Mouse (Mus musculus): ENCODE results near the gene Slc10a6. TPM values are rescaled to one million over a fixed set of nuclear protein-coding genes. Genes with fewer than 3 reads are reported as not detected.

Slc10a6 gene
- polyA plus RNA-seq, 1 experiment = 1.1 TPM

DNA sequence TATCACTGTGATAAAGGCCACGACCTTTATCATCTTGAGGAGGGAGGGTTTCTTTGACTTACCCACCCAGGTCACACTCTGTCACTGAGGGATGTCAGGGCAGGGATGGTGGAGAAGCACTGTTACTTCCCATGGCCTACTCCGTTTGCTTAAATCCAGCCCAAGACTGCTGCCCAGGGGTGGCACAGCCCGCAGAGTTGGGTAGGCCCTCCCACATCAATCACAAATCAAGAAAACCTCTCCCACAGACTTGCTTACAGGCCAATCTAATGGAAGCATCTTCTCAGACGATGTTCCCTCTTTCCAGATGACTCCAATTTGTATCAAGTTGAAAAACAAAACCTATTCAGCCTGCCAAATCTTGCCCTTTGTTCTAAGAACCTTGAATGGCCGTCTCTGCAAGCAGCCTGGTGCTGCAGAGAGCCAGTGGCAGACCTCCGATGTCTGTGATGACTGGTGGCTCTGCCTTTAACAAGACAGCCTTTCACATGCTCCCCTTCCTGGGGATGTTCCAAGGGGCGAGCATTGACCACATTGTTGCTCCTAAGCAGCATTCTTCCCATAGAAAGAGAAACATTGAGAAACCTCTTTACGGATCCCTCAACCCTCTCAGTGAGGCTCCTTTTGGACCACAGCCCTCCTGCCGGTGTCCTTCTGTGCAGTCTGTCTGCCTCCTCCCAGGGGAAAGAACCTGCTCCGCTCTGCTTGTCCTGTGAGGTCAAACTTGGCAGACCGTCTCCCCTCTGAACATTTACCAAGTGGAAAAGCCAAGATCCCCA is 25.9 kb downstream of the Slc10a6 start:
- 78% methylated on average over 11 of the region's 11 CpGs for WGBS
- H3K36me3 ChIP-seq (ENCODE audit: control insufficient read depth, insufficient read depth, low read length) = no peaks in the 10 kb centered on the region
- no peaks in the 10 kb centered on the region for H3K4me1 ChIP-seq (ENCODE audit: control insufficient read depth, insufficient read depth, insufficient read length, low read length)
- H3K27me3 ChIP-seq (ENCODE audit: control insufficient read depth, insufficient read depth, low read length) = no peaks in the 10 kb centered on the region
- H3K4me3 ChIP-seq (ENCODE audit: low read depth, low read length) = no peak overlapping the region
- TF ChIP-seq CTCF (IDR thresholded peaks at IDR 0.05; ENCODE audit: extremely low read depth, insufficient read length, insufficient replicate concordance, low read depth, low read length) = no peak
- TF ChIP-seq POLR2A (IDR thresholded peaks at IDR 0.05; ENCODE audit: low read depth, low read length) = no peak
- no peak overlapping the region for H3K27ac ChIP-seq (ENCODE audit: insufficient read depth, low read depth, low read length)

DNA sequence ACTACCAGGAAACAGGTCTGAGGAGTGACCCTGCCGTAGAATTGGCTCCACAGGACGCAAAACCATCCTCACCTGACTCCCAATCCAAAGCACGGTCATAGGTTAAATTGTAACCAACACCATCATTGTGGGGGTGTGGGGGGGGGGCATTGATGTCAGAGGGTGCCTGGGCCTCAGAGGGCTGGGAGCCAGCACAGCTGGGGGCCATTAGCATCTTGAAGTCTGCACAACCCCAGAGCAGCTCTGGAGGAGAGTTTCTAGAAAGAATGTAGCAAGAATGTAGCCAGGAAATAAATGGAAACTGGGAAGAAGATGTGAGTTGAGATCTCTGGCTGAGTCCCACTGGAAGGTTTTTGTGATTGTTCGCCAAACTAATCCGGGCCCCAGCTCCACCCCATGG is 30.3 kb downstream of the Slc10a6 start:
- Histone ChIP-seq H3K4me3 (ENCODE audit: low read depth, low read length) (no peak overlapping the region), H3K27ac (ENCODE audit: insufficient read depth, low read depth, low read length) (no peak overlapping the region), H3K27me3 (ENCODE audit: control insufficient read depth, insufficient read depth, low read length) (no peaks in the 10 kb centered on the region), H3K36me3 (ENCODE audit: control insufficient read depth, insufficient read depth, low read length) (no peaks in the 10 kb centered on the region), H3K4me1 (ENCODE audit: control insufficient read depth, insufficient read depth, insufficient read length, low read length) (no peaks in the 10 kb centered on the region)
- no peak for TF ChIP-seq CTCF (IDR thresholded peaks at IDR 0.05; ENCODE audit: extremely low read depth, insufficient read length, insufficient replicate concordance, low read depth, low read length)
- TF ChIP-seq POLR2A (IDR thresholded peaks at IDR 0.05; ENCODE audit: low read depth, low read length) = no peak
- WGBS = 51% methylated on average over 5 of the region's 5 CpGs

GRCm38 (mm10) chr5:103598264-103598663 is 30.9 kb downstream of the Slc10a6 start:
- TF ChIP-seq CTCF (IDR thresholded peaks at IDR 0.05; ENCODE audit: extremely low read depth, insufficient read length, insufficient replicate concordance, low read depth, low read length) (no peak), POLR2A (IDR thresholded peaks at IDR 0.05; ENCODE audit: low read depth, low read length) (no peak)
- H3K4me1 ChIP-seq (ENCODE audit: control insufficient read depth, insufficient read depth, insufficient read length, low read length) = peaks cover 3% of the 10 kb centered on the region; the same call in 1 of the 2 replicates
- H3K27ac ChIP-seq (ENCODE audit: insufficient read depth, low read depth, low read length) = no peak overlapping the region
- no peak overlapping the region for H3K4me3 ChIP-seq (ENCODE audit: low read depth, low read length)
- H3K27me3 ChIP-seq (ENCODE audit: control insufficient read depth, insufficient read depth, low read length) = no peaks in the 10 kb centered on the region
- 74% methylated on average over 9 of the region's 9 CpGs for WGBS
- H3K36me3 ChIP-seq (ENCODE audit: control insufficient read depth, insufficient read depth, low read length) = no peaks in the 10 kb centered on the region

GRCm38 (mm10) chr5:103597604-103598003 is 31.6 kb downstream of the Slc10a6 start:
- WGBS = 82% methylated on average over 6 of the region's 6 CpGs
- H3K36me3 ChIP-seq (ENCODE audit: control insufficient read depth, insufficient read depth, low read length) = no peaks in the 10 kb centered on the region
- H3K4me3 ChIP-seq (ENCODE audit: low read depth, low read length) = no peak overlapping the region
- H3K4me1 ChIP-seq (ENCODE audit: control insufficient read depth, insufficient read depth, insufficient read length, low read length) = peaks cover 5% of the 10 kb centered on the region; the same call in 1 of the 2 replicates
- H3K27me3 ChIP-seq (ENCODE audit: control insufficient read depth, insufficient read depth, low read length) = no peaks in the 10 kb centered on the region
- TF ChIP-seq CTCF (IDR thresholded peaks at IDR 0.05; ENCODE audit: extremely low read depth, insufficient read length, insufficient replicate concordance, low read depth, low read length) (no peak), POLR2A (IDR thresholded peaks at IDR 0.05; ENCODE audit: low read depth, low read length) (no peak)
- no peak overlapping the region for H3K27ac ChIP-seq (ENCODE audit: insufficient read depth, low read depth, low read length)

GRCm38 (mm10) chr5:103596467-103597146 is 32.6 kb downstream of the Slc10a6 start:
- no peaks in the 10 kb centered on the region for H3K36me3 ChIP-seq (ENCODE audit: control insufficient read depth, insufficient read depth, low read length)
- H3K27me3 ChIP-seq (ENCODE audit: control insufficient read depth, insufficient read depth, low read length) = no peaks in the 10 kb centered on the region
- H3K4me1 ChIP-seq (ENCODE audit: control insufficient read depth, insufficient read depth, insufficient read length, low read length) = peaks cover 5% of the 10 kb centered on the region; the same call in 1 of the 2 replicates
- H3K4me3 ChIP-seq (ENCODE audit: low read depth, low read length) = no peak overlapping the region
- WGBS = 90% methylated on average over 14 of the region's 14 CpGs
- no peak overlapping the region for H3K27ac ChIP-seq (ENCODE audit: insufficient read depth, low read depth, low read length)
- TF ChIP-seq POLR2A (IDR thresholded peaks at IDR 0.05; ENCODE audit: low read depth, low read length) = no peak
- no peak for TF ChIP-seq CTCF (IDR thresholded peaks at IDR 0.05; ENCODE audit: extremely low read depth, insufficient read length, insufficient replicate concordance, low read depth, low read length)

GRCm38 (mm10) chr5:103595394-103596226 is 33.6 kb downstream of the Slc10a6 start:
- WGBS = 66% methylated on average over 13 of the region's 13 CpGs
- no peak overlapping the region for H3K4me3 ChIP-seq (ENCODE audit: low read depth, low read length)
- no peak for TF ChIP-seq POLR2A (IDR thresholded peaks at IDR 0.05; ENCODE audit: low read depth, low read length)
- no peak for TF ChIP-seq CTCF (IDR thresholded peaks at IDR 0.05; ENCODE audit: extremely low read depth, insufficient read length, insufficient replicate concordance, low read depth, low read length)
- peaks cover 5% of the 10 kb centered on the region; the same call in 1 of the 2 replicates for H3K4me1 ChIP-seq (ENCODE audit: control insufficient read depth, insufficient read depth, insufficient read length, low read length)
- no peaks in the 10 kb centered on the region for H3K36me3 ChIP-seq (ENCODE audit: control insufficient read depth, insufficient read depth, low read length)
- no peak overlapping the region for H3K27ac ChIP-seq (ENCODE audit: insufficient read depth, low read depth, low read length)
- no peaks in the 10 kb centered on the region for H3K27me3 ChIP-seq (ENCODE audit: control insufficient read depth, insufficient read depth, low read length)

All from small intestine, adult 2 months (tissue).